Mouse (Mus musculus) spleen, adult 2 months (tissue): Measurements from ENCODE around the gene Sox13.

Source experiments
- CTCF ChIP-seq: fragments of 200-500 bp; IDR thresholded peaks from 2 replicates; pipeline ENCODE4 v1.5.1; 2011; ENCODE audit warnings: mild to moderate bottlenecking, inconsistent platforms; ENCODE audit not compliant: insufficient read depth, insufficient read length, insufficient replicate concordance; ENCODE audit errors: extremely low read depth
- POLR2A ChIP-seq: fragments of 200-500 bp; IDR thresholded peaks from 2 replicates; pipeline ENCODE4 v1.6.1; 2011; ENCODE audit warnings: low read depth, low read length, inconsistent platforms

DNA sequence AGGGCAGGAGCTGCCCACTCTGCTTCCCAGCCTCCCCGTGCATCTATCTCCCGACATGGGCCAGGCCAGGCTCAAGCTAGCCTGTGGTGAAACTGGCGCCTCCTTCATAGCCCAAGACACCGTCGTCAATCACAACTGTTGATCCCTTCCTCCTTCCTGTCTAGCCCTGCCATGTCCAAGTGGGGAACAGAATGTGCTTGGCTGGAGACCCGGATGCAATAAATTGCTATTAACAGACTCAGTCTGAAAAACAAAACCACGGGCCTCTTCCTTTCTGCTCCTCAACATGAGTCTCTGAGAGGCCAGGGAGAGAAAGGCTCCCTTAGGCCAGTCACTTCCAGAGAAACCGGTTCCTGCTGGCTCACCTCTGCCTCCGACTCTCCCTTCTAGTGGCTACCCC lies 11.2 kb downstream of the Sox13 start:
- TF ChIP-seq CTCF: no peak
- TF ChIP-seq POLR2A: no peak
